Mouse (Mus musculus) heart, embryonic 16.5 days (tissue): ENCODE results near the gene Gnai2. TPM values are rescaled to one million over a fixed set of nuclear protein-coding genes. Genes with fewer than 3 reads are reported as not detected.
A peak's percentile ranks its signal among the peaks of the same experiment; 100 is the strongest.
"Not testable (repeated sequence)": the region's sequence is repeated elsewhere in the genome, so short reads cannot be mapped to it uniquely, and the experiment has no call there.

Source experiments
- ATAC-seq: fragments of 200-750 bp; cut with Nextera tagmentation; replicated peaks from 2 replicates; pipeline ENCODE4 v1.8.0; 2017; ENCODE audit warnings: moderate number of reproducible peaks; ENCODE audit not compliant: insufficient read depth, low FRiP score; ENCODE audit errors: extremely low read depth
- H3K27ac ChIP-seq: fragments of 300-500 bp; sonication (generic); 2 replicates; pipeline ENCODE4 v1.5.1; 2014; ENCODE audit warnings: mild to moderate bottlenecking, low read length, control low read depth, moderate library complexity
- H3K27me3 ChIP-seq: fragments of 300-500 bp; sonication (generic); 2 replicates; pipeline ENCODE4 v1.6.1; 2014; ENCODE audit warnings: low read length, mixed read lengths; ENCODE audit not compliant: control insufficient read depth, insufficient read depth
- H3K36me3 ChIP-seq: fragments of 300-500 bp; sonication (generic); 2 replicates; pipeline ENCODE4 v1.6.1; 2014; ENCODE audit not compliant: control insufficient read depth, insufficient read depth
- H3K4me1 ChIP-seq: fragments of 300-500 bp; sonication (generic); 2 replicates; pipeline ENCODE4 v1.6.1; 2014; ENCODE audit warnings: low read length, mixed read lengths; ENCODE audit not compliant: control insufficient read depth, insufficient read depth
- H3K4me2 ChIP-seq: fragments of 300-500 bp; sonication (generic); 2 replicates; pipeline ENCODE4 v1.6.1; 2014; ENCODE audit warnings: low read depth, mild to moderate bottlenecking, control low read depth, low read length
- H3K4me3 ChIP-seq: fragments of 300-500 bp; sonication (generic); 2 replicates; pipeline ENCODE4 v1.5.1; 2014; ENCODE audit warnings: mild to moderate bottlenecking, control low read depth, low read length
- H3K9ac ChIP-seq: fragments of 300-500 bp; sonication (generic); 2 replicates; pipeline ENCODE4 v1.6.1; 2014; ENCODE audit warnings: low read length, control low read depth
- H3K9me3 ChIP-seq: fragments of 300-500 bp; sonication (generic); replicated peaks from 2 replicates; pipeline ENCODE4 v1.6.1; 2016; ENCODE audit warnings: low read length; ENCODE audit not compliant: control insufficient read depth
- WGBS: fragments of 180-500 bp; shearing (Covaris S2); extraction: QIAGEN DNeasy Blood & Tissue Kit; methylation state at CpG from one replicate; pipeline ENCODE4 v1.1.7; 2014; 5-methylcytosine and 5-hydroxymethylcytosine counted together
- polyA plus RNA-seq: library from polyadenylated mRNA; unstranded; fragments of >200 nt; fragmentation: Nextera tagmentation; extraction: Ambion mirVana; gene quantifications from 2 replicates; pipeline ENCODE4 v1.2.1, GENCODE M21; 2015

Gene Gnai2
- polyA plus RNA-seq, 1 experiment from 2014 or later: 458 TPM

DNA sequence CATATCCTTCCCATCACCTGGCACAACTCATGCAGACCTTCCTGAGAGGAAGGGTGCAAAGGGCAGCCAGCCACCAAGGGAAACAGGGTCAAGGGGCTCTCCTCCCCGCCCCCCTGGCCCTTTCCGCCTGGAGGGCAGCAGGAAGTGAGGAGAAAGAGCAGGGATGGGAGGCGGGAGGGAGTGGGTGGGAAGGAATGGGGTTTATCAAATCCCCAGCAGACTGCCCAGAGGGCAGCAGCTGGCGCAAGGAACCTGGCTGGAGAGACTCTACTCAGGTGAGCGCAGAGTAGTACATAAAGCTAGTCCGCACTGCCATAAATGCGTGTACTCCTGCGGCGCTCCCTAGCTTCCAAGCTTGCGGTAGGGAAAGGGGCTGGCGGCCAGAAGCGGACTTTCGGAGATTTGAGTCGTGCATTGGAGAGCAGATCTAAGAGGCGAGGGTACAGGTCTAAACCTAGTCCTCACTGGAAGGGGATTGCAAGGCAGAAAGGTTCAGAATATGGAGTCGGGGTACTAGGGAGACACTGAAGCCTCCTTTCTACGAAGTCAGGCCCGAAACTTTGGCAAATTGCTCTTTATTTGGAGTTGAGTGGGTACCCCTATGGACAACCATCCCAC, 67.4 kb downstream of the Gnai2 start, which contains the start of gene Hyal2:
Hyal2 (plus strand) TSS at position 244 of the 618 bp plus-strand sequence.
- peak within 1 kb of the TSS; percentile 87 for H3K4me3 ChIP-seq
- H3K4me2 ChIP-seq: peak within 1 kb of the TSS; percentile 75
- H3K9ac ChIP-seq: peak within 1 kb of the TSS; percentile 94
- peaks cover 42% of the 10 kb centered on the region for H3K4me1 ChIP-seq
- no peak for ATAC-seq
- no peaks in the 10 kb centered on the region for H3K9me3 ChIP-seq
- peak within 1 kb of the TSS; percentile 93 for H3K27ac ChIP-seq
- H3K36me3 ChIP-seq: peaks cover 14% of the 10 kb centered on the region
- H3K27me3 ChIP-seq: no peaks in the 10 kb centered on the region
- 16% methylated on average over 18 of the region's 18 CpGs for WGBS

DNA sequence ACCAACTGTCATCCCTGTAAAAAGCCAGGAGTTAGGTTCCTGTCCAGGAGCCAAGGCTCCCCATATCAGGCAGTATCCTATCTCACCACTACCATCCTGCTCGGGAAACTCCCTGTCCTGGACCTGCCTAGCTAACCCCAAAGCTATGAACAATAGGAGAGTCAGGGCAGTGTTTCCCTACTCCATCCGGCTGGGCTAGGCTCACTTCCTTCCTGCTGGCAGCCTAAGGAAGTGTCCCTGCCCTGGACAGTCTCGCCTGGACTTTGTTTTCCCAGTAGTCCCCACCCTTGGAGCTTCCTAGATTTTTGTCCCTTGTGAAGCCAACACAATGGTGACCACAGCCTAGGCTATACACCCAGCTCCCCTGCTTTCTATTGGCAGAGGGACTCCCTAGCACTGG, 68.3 kb downstream of the Gnai2 start:
- ATAC-seq: peak; percentile 28
- H3K27me3 ChIP-seq: no peaks in the 10 kb centered on the region
- H3K27ac ChIP-seq: peak overlapping the region; percentile 93
- peaks cover 8% of the 10 kb centered on the region for H3K36me3 ChIP-seq
- H3K9ac ChIP-seq: no peak overlapping the region
- H3K9me3 ChIP-seq: no peaks in the 10 kb centered on the region
- peaks cover 38% of the 10 kb centered on the region for H3K4me1 ChIP-seq
- H3K4me3 ChIP-seq: peak overlapping the region; percentile 0; the same call in 1 of the 2 replicates
- peak overlapping the region; percentile 75; the same call in 1 of the 2 replicates for H3K4me2 ChIP-seq
- 57% methylated on average over 3 of the region's 3 CpGs for WGBS

DNA sequence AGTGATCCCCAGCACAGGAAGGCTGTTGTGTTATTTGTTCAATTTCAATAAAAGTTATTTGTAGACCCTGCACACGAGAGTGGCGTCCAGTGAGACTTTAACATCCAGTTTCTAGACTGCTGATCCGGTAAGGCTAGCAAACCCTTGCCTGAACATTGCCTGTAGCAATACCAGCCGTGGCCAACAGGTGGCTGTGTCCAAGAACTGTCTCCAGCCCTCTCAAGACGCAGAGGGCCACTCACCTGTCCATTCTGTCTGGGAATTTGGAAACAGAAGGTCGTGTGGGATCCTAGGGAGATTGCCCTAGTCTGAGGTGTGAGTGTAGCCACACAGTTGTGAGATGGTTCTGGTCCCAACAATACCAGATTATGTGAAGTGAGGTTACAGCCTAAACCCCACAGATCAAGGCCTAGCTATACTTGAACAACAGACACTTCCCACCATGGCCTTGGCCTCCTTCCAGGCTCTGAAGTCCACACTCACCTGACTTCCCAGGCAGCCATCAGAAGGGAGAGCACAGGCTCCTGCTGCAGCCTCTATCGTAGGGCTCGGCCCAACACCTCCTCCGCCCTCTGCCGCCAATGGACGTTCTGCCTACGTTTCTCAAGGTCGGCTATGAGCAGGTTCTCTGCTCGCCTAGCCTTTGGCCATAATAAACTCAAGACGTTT, 69.0 kb downstream of the Gnai2 start:
- H3K9ac ChIP-seq: no peak overlapping the region
- peaks cover 10% of the 10 kb centered on the region for H3K36me3 ChIP-seq
- H3K9me3 ChIP-seq: no peaks in the 10 kb centered on the region
- 50% methylated on average over 15 of the region's 15 CpGs for WGBS
- H3K4me1 ChIP-seq: peaks cover 32% of the 10 kb centered on the region
- peak overlapping the region; percentile 93 for H3K27ac ChIP-seq
- H3K27me3 ChIP-seq: no peaks in the 10 kb centered on the region
- peak overlapping the region; percentile 18; the same call in 1 of the 2 replicates for H3K4me2 ChIP-seq
- H3K4me3 ChIP-seq: peak overlapping the region; percentile 0; the same call in 1 of the 2 replicates
- ATAC-seq: no peak

DNA sequence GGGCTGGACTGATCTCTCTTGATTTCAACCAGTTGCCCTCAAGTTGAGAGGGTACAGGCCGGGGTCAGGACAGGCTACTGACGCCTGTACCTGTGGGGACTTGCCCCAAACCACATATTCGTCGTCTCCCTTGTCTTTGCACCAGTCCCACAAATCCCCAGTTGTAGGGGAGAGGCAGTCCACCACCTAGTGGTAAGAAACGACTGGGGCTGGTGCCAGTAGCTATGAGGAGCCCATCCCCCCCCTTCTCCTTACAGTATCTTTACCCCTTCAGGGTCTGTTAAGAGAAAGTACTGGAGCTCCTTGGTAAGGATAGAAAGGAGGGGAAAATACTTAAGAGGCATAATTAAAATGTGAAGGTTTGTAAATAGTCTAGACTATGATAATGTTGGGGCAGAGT, 69.6 kb downstream of the Gnai2 start:
- not testable (repeated sequence) for H3K4me3 ChIP-seq, H3K27me3 ChIP-seq, ATAC-seq, H3K9me3 ChIP-seq, H3K9ac ChIP-seq
- WGBS: 43% methylated on average over 5 of the region's 5 CpGs
- peaks cover 14% of the 10 kb centered on the region for H3K36me3 ChIP-seq
- H3K27ac ChIP-seq: peak overlapping the region; percentile 9
- peak overlapping the region; percentile 18; the same call in 1 of the 2 replicates for H3K4me2 ChIP-seq
- H3K4me1 ChIP-seq: peaks cover 26% of the 10 kb centered on the region

Other genes starting within 250 kb of the Gnai2 start
- gene Cacna2d2, start 235.8 kb downstream of the Gnai2 start, polyA plus RNA-seq: 2.2 and 2.6 TPM in 2 replicates
- gene Tmem115, start 101.4 kb downstream of the Gnai2 start, polyA plus RNA-seq: 31.3 and 32.9 TPM in 2 replicates
- gene Cyb561d2, start 93.2 kb downstream of the Gnai2 start, polyA plus RNA-seq: 17.7 and 18.5 TPM in 2 replicates
- 32.4 and 33.3 TPM in 2 replicates for gene Nprl2, start 93.1 kb downstream of the Gnai2 start, polyA plus RNA-seq
- 1.7 and 2.5 TPM in 2 replicates for gene Zmynd10, start 88.1 kb downstream of the Gnai2 start, polyA plus RNA-seq
- gene Rassf1, start 83.8 kb downstream of the Gnai2 start, polyA plus RNA-seq: 54.0 and 55.3 TPM in 2 replicates
- gene Tusc2, start 72.1 kb downstream of the Gnai2 start, polyA plus RNA-seq: 44.3 and 44.7 TPM in 2 replicates
- gene Hyal2, start 67.4 kb downstream of the Gnai2 start, polyA plus RNA-seq: 87.4 and 87.7 TPM in 2 replicates
- gene Hyal1, start 58.4 kb downstream of the Gnai2 start, polyA plus RNA-seq: 7.5 and 8.4 TPM in 2 replicates
- gene Naa80, start 56.5 kb downstream of the Gnai2 start, polyA plus RNA-seq: 15.1 and 19.2 TPM in 2 replicates
- 0.54 and 0.69 TPM in 2 replicates for gene Hyal3, start 54.5 kb downstream of the Gnai2 start, polyA plus RNA-seq
- 45.7 and 46.5 TPM in 2 replicates for gene Ifrd2, start 47.7 kb downstream of the Gnai2 start, polyA plus RNA-seq
- 11.0 and 12.0 TPM in 2 replicates for gene Sema3b, start 26.1 kb downstream of the Gnai2 start, polyA plus RNA-seq
- 3.3 and 3.9 TPM in 2 replicates for gene Slc38a3, start 34.2 kb upstream of the Gnai2 start, polyA plus RNA-seq
- 0.39 TPM in 2 replicates for gene Gnat1, start 44.3 kb upstream of the Gnai2 start, polyA plus RNA-seq
- 3.9 and 4.7 TPM in 2 replicates for gene Sema3f, start 75.1 kb upstream of the Gnai2 start, polyA plus RNA-seq
- 137 and 146 TPM in 2 replicates for gene Rbm5, start 135.6 kb upstream of the Gnai2 start, polyA plus RNA-seq
- gene Rbm6, start 237.9 kb upstream of the Gnai2 start, polyA plus RNA-seq: 48.3 and 48.8 TPM in 2 replicates